Mouse (Mus musculus) hindbrain, embryonic 12.5 days (tissue): Measurements from ENCODE around the gene S100a4. TPM values are rescaled to one million over a fixed set of nuclear protein-coding genes. Genes with fewer than 3 reads are reported as not detected.

Experiments
- ATAC-seq: fragments of 200-750 bp; cut with Nextera tagmentation; 2 replicates; pipeline ENCODE4 v1.8.0; 2017; ENCODE audit warnings: moderate TSS enrichment; ENCODE audit not compliant: low FRiP score
- H3K27ac ChIP-seq: fragments of 300-500 bp; sonication (generic); 2 replicates; pipeline ENCODE4 v1.5.1; 2016; ENCODE audit warnings: mild to moderate bottlenecking
- H3K27me3 ChIP-seq: fragments of 300-500 bp; sonication (generic); 2 replicates; pipeline ENCODE4 v1.6.1; 2016; ENCODE audit warnings: mild to moderate bottlenecking
- H3K36me3 ChIP-seq: fragments of 300-500 bp; sonication (generic); 2 replicates; pipeline ENCODE4 v1.6.1; 2016; ENCODE audit warnings: mild to moderate bottlenecking
- H3K4me1 ChIP-seq: fragments of 300-500 bp; sonication (generic); 2 replicates; pipeline ENCODE4 v1.6.1; 2016
- H3K4me2 ChIP-seq: fragments of 300-500 bp; sonication (generic); replicated peaks from 2 replicates; pipeline ENCODE4 v1.6.1; 2016; ENCODE audit warnings: mild to moderate bottlenecking
- H3K4me3 ChIP-seq: fragments of 300-500 bp; sonication (generic); 2 replicates; pipeline ENCODE4 v1.5.1; 2016; ENCODE audit warnings: mild to moderate bottlenecking
- H3K9ac ChIP-seq: fragments of 300-500 bp; sonication (generic); 2 replicates; pipeline ENCODE4 v1.6.1; 2016; ENCODE audit warnings: mild to moderate bottlenecking, moderate library complexity
- H3K9me3 ChIP-seq: fragments of 300-500 bp; sonication (generic); replicated peaks from 2 replicates; pipeline ENCODE4 v1.6.1; 2016; ENCODE audit warnings: mild to moderate bottlenecking
- WGBS: fragments of 180-500 bp; shearing (Covaris S2); methylation state at CpG from one replicate; pipeline ENCODE4 v1.1.7; 2016; 5-methylcytosine and 5-hydroxymethylcytosine counted together
- polyA plus RNA-seq: library from polyadenylated mRNA; unstranded; fragments of >200 nt; fragmentation: Nextera tagmentation; extraction: Ambion mirVana; gene quantifications from 2 replicates; pipeline ENCODE4 v1.2.1, GENCODE M21; 2016

S100a4 gene
- polyA plus RNA-seq, 1 experiment from 2014 or later = 1.3 TPM

- Histone ChIP-seq H3K4me2 (no peak overlapping the region), H3K27ac (no peak overlapping the region), H3K27me3 (no peaks in the 10 kb centered on the region), H3K4me1 (peaks cover 4% of the 10 kb centered on the region; the same call in 1 of the 2 replicates), H3K9ac (no peak overlapping the region), H3K9me3 (no peaks in the 10 kb centered on the region), H3K4me3 (no peak overlapping the region), H3K36me3 (no peaks in the 10 kb centered on the region)
- ATAC-seq = no peak
- WGBS = 83% methylated on average over 8 of the region's 8 CpGs
These were observed 2.9 kb upstream of the S100a4 start for GRCm38 (mm10) chr3:90600458-90601195.

GRCm38 (mm10) chr3:90601486-90602110 is 2.0 kb upstream of the S100a4 start, which contains the start of gene Gm42674:
Gm42674 (plus strand) TSS chr3:90601904.
- 83% methylated on average over 11 of the region's 11 CpGs for WGBS
- H3K9me3 ChIP-seq = no peaks in the 10 kb centered on the region
- no peak for ATAC-seq
- H3K27ac ChIP-seq = no peak within 1 kb of the TSS
- H3K9ac ChIP-seq = no peak within 1 kb of the TSS
- no peaks in the 10 kb centered on the region for H3K27me3 ChIP-seq
- H3K4me2 ChIP-seq = no peak within 1 kb of the TSS
- no peak within 1 kb of the TSS for H3K4me3 ChIP-seq
- H3K4me1 ChIP-seq = peaks cover 4% of the 10 kb centered on the region; the same call in 1 of the 2 replicates
- H3K36me3 ChIP-seq = no peaks in the 10 kb centered on the region

GRCm38 (mm10) chr3:90604416-90604815 is 845 bp downstream of the S100a4 start:
- no peak overlapping the region for H3K4me2 ChIP-seq
- H3K27ac ChIP-seq = no peak overlapping the region; the same call in 1 of the 2 replicates
- no peaks in the 10 kb centered on the region for H3K36me3 ChIP-seq
- H3K4me1 ChIP-seq = peaks cover 4% of the 10 kb centered on the region; the same call in 1 of the 2 replicates
- 58% methylated on average over 4 of the region's 4 CpGs for WGBS
- peak; percentile 61 for ATAC-seq
- H3K9ac ChIP-seq = no peak overlapping the region
- no peaks in the 10 kb centered on the region for H3K9me3 ChIP-seq
- H3K27me3 ChIP-seq = no peaks in the 10 kb centered on the region
- no peak overlapping the region for H3K4me3 ChIP-seq

GRCm38 (mm10) chr3:90605049-90605448 is 1.5 kb downstream of the S100a4 start:
- Histone ChIP-seq H3K4me1 (peaks cover 4% of the 10 kb centered on the region; the same call in 1 of the 2 replicates), H3K4me3 (no peak overlapping the region), H3K36me3 (no peaks in the 10 kb centered on the region), H3K9ac (no peak overlapping the region), H3K4me2 (no peak overlapping the region), H3K27ac (no peak overlapping the region), H3K9me3 (no peaks in the 10 kb centered on the region), H3K27me3 (no peaks in the 10 kb centered on the region)
- no peak for ATAC-seq
- 87% methylated on average over 3 of the region's 3 CpGs for WGBS

GRCm38 (mm10) chr3:90605736-90606135 is 2.2 kb downstream of the S100a4 start:
- Histone ChIP-seq H3K4me1 (peaks cover 4% of the 10 kb centered on the region; the same call in 1 of the 2 replicates), H3K4me2 (no peak overlapping the region), H3K27me3 (no peaks in the 10 kb centered on the region), H3K9ac (no peak overlapping the region), H3K27ac (no peak overlapping the region), H3K4me3 (no peak overlapping the region), H3K9me3 (no peaks in the 10 kb centered on the region), H3K36me3 (no peaks in the 10 kb centered on the region)
- ATAC-seq = no peak
- 87% methylated on average over 2 of the region's 2 CpGs for WGBS

- Histone ChIP-seq H3K27ac (no peak overlapping the region), H3K4me3 (no peak overlapping the region), H3K4me1 (peaks cover 4% of the 10 kb centered on the region; the same call in 1 of the 2 replicates), H3K9me3 (no peaks in the 10 kb centered on the region), H3K9ac (no peak overlapping the region), H3K4me2 (no peak overlapping the region), H3K27me3 (no peaks in the 10 kb centered on the region), H3K36me3 (no peaks in the 10 kb centered on the region)
- ATAC-seq = no peak
- WGBS = 85% methylated on average over 6 of the region's 6 CpGs
These were observed 2.6 kb downstream of the S100a4 start for GRCm38 (mm10) chr3:90606185-90606584.

GRCm38 (mm10) chr3:90607361-90607760 is 3.8 kb downstream of the S100a4 start:
- H3K27me3 ChIP-seq = no peaks in the 10 kb centered on the region
- no peak overlapping the region for H3K4me2 ChIP-seq
- peaks cover 4% of the 10 kb centered on the region; the same call in 1 of the 2 replicates for H3K4me1 ChIP-seq
- WGBS = 82% methylated on average over 3 of the region's 3 CpGs
- ATAC-seq = no peak
- no peak overlapping the region for H3K27ac ChIP-seq
- H3K36me3 ChIP-seq = no peaks in the 10 kb centered on the region
- no peaks in the 10 kb centered on the region for H3K9me3 ChIP-seq
- no peak overlapping the region for H3K9ac ChIP-seq
- no peak overlapping the region for H3K4me3 ChIP-seq

- 68% methylated on average over 3 of the region's 3 CpGs for WGBS
- Histone ChIP-seq H3K36me3 (no peaks in the 10 kb centered on the region), H3K4me3 (no peak within 1 kb of the TSS), H3K9ac (no peak within 1 kb of the TSS), H3K9me3 (no peaks in the 10 kb centered on the region), H3K27ac (no peak within 1 kb of the TSS), H3K4me2 (no peak within 1 kb of the TSS), H3K4me1 (peaks cover 10% of the 10 kb centered on the region), H3K27me3 (0 out of 2 replicates have a peak, but pooled peaks cover 3% of the 10 kb centered on the region)
- no peak for ATAC-seq
These were observed 4.7 kb downstream of the S100a4 start, which contains the start of gene S100a5 for GRCm38 (mm10) chr3:90608223-90608622. S100a5 (plus strand) TSS chr3:90608523.

- peaks cover 10% of the 10 kb centered on the region for H3K4me1 ChIP-seq
- no peaks in the 10 kb centered on the region for H3K36me3 ChIP-seq
- no peak overlapping the region for H3K4me3 ChIP-seq
- no peaks in the 10 kb centered on the region for H3K9me3 ChIP-seq
- H3K9ac ChIP-seq = no peak overlapping the region
- H3K4me2 ChIP-seq = no peak overlapping the region
- 0 out of 2 replicates have a peak, but pooled peaks cover 9% of the 10 kb centered on the region for H3K27me3 ChIP-seq
- H3K27ac ChIP-seq = no peak overlapping the region
- no peak for ATAC-seq
These were observed 5.5 kb downstream of the S100a4 start for GRCm38 (mm10) chr3:90609102-90609501.

GRCm38 (mm10) chr3:90611494-90611893 is 7.9 kb downstream of the S100a4 start:
- no peak for ATAC-seq
- Histone ChIP-seq H3K9me3 (no peaks in the 10 kb centered on the region), H3K27me3 (0 out of 2 replicates have a peak, but pooled peaks cover 9% of the 10 kb centered on the region), H3K4me2 (no peak overlapping the region), H3K4me3 (no peak overlapping the region), H3K9ac (no peak overlapping the region), H3K4me1 (peaks cover 7% of the 10 kb centered on the region), H3K36me3 (no peaks in the 10 kb centered on the region), H3K27ac (no peak overlapping the region)
- 81% methylated on average over 3 of the region's 3 CpGs for WGBS

- H3K9ac ChIP-seq = no peak overlapping the region
- no peak for ATAC-seq
- H3K27me3 ChIP-seq = 0 out of 2 replicates have a peak, but pooled peaks cover 9% of the 10 kb centered on the region
- WGBS = 61% methylated on average over 4 of the region's 4 CpGs
- no peak overlapping the region for H3K27ac ChIP-seq
- H3K36me3 ChIP-seq = no peaks in the 10 kb centered on the region
- no peak overlapping the region for H3K4me3 ChIP-seq
- no peaks in the 10 kb centered on the region for H3K9me3 ChIP-seq
- H3K4me2 ChIP-seq = no peak overlapping the region
- peaks cover 7% of the 10 kb centered on the region for H3K4me1 ChIP-seq
These were observed 8.5 kb downstream of the S100a4 start for GRCm38 (mm10) chr3:90612061-90612460.

GRCm38 (mm10) chr3:90612728-90613291 is 9.2 kb downstream of the S100a4 start, which contains the start of gene S100a6:
S100a6 (plus strand) TSS chr3:90612882.
- H3K9me3 ChIP-seq = no peaks in the 10 kb centered on the region
- H3K4me3 ChIP-seq = peak within 1 kb of the TSS; percentile 29
- H3K36me3 ChIP-seq = no peaks in the 10 kb centered on the region
- H3K27ac ChIP-seq = no peak within 1 kb of the TSS
- peak within 1 kb of the TSS; percentile 66 for H3K4me2 ChIP-seq
- 0 out of 2 replicates have a peak, but pooled peaks cover 9% of the 10 kb centered on the region for H3K27me3 ChIP-seq
- ATAC-seq = peak; percentile 75
- peaks cover 7% of the 10 kb centered on the region for H3K4me1 ChIP-seq
- under 1% methylated on average over 23 of the region's 23 CpGs for WGBS
- H3K9ac ChIP-seq = no peak within 1 kb of the TSS
